Mouse (Mus musculus) heart, adult 18-20 months (tissue): ENCODE results near the gene Lpp. TPM values are rescaled to one million over a fixed set of nuclear protein-coding genes. Genes with fewer than 3 reads are reported as not detected.

Experiments
- DNase-seq, 2 experiments: peaks; one replicate each; pipeline ENCODE4 v3.0.0; 2021 to 2022; ENCODE audit warnings: mixed read lengths in 1 of 2
- total RNA-seq, 2 experiments: library from RNA; stranded (reverse); gene quantifications; 2 replicates each; pipeline ENCODE4 v1.2.3; 2021

Lpp gene
- total RNA-seq, 2 experiments from 2014 or later = 20.7 to 25.2 TPM

GRCm38 (mm10) chr16:24932816-24933215, 539.5 kb downstream of the Lpp start:
- DNase-seq = no peak

GRCm38 (mm10) chr16:24933691-24934090, 540.4 kb downstream of the Lpp start:
- DNase-seq = peak; percentile 57 to 74

- DNase-seq = no peak
Observed at GRCm38 (mm10) chr16:24941306-24942160, 548.2 kb downstream of the Lpp start.

GRCm38 (mm10) chr16:24943486-24944261, 550.4 kb downstream of the Lpp start:
- DNase-seq = no peak

GRCm38 (mm10) chr16:24946356-24946755, 553.0 kb downstream of the Lpp start:
- DNase-seq = no peak

GRCm38 (mm10) chr16:24947485-24947884, 554.2 kb downstream of the Lpp start:
- DNase-seq = no peak

GRCm38 (mm10) chr16:24948091-24948690, 554.9 kb downstream of the Lpp start:
- peak; percentile 32 to 38 for DNase-seq

GRCm38 (mm10) chr16:24949265-24949664, 556.0 kb downstream of the Lpp start:
- no peak for DNase-seq

- no peak for DNase-seq
Observed at GRCm38 (mm10) chr16:24950112-24950743, 556.9 kb downstream of the Lpp start.

GRCm38 (mm10) chr16:24951909-24952308, 558.6 kb downstream of the Lpp start:
- no peak for DNase-seq

GRCm38 (mm10) chr16:24955054-24955453, 561.7 kb downstream of the Lpp start:
- no peak for DNase-seq

GRCm38 (mm10) chr16:24958661-24959060, 565.4 kb downstream of the Lpp start:
- peak in 1 of 2 experiments; percentile 57 for DNase-seq

GRCm38 (mm10) chr16:24960901-24961806, 567.8 kb downstream of the Lpp start:
- peak; percentile 21 to 38 for DNase-seq

- DNase-seq = no peak
Observed at GRCm38 (mm10) chr16:24964311-24964710, 571.0 kb downstream of the Lpp start.

- no peak for DNase-seq
Observed at GRCm38 (mm10) chr16:24965091-24965490, 571.8 kb downstream of the Lpp start.

- DNase-seq = no peak
Observed at GRCm38 (mm10) chr16:24966460-24966859, 573.2 kb downstream of the Lpp start.

- peak in 1 of 2 experiments; percentile 36 for DNase-seq
Observed at GRCm38 (mm10) chr16:24973009-24973631, 579.8 kb downstream of the Lpp start.

GRCm38 (mm10) chr16:24977771-24978170, 584.5 kb downstream of the Lpp start:
- DNase-seq = no peak

- no peak for DNase-seq
Observed at GRCm38 (mm10) chr16:24978226-24978625, 584.9 kb downstream of the Lpp start.

- DNase-seq = no peak
Observed at GRCm38 (mm10) chr16:24979391-24979790, 586.1 kb downstream of the Lpp start.

- DNase-seq = no peak
Observed at GRCm38 (mm10) chr16:24982828-24983227, 589.5 kb downstream of the Lpp start.
